ENCODE assay signal across 13 mouse cellular contexts in the genomic region with DNA sequence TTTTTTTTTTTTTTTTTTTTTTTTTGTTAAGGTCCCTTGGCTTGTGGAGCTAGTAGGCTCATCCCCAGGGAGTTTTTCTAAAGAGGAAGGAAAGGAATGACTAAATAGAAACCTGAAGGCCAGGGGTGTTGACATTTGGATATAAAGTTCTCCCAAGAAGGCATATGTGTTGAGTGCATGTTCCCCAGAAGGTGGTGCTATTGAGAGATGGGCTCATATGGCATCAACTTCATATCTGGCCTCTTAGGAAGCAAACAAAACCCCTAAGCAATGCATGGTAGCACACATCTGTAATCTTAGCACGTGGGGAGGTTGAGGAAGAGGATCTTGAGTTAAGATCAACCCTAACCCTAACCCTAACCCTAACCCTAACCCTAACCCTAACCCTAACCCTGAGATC. TPM values are rescaled to one million over a fixed set of nuclear protein-coding genes. Genes with fewer than 3 reads are reported as not detected.
DNase-seq lines count a peak whose midpoint lies in the region; ATAC-seq and TF ChIP-seq lines count a peak whose summit lies in the region.
"Had no signal": no experiment of that assay in that cellular context is flagged by ENCODE, and none has a peak within 500 bp of the region (broad histone marks: within the 10 kb centered on the region; RNA-seq: fewer than 3 reads in every experiment).

No protein-coding gene starts in this region.

- intact Hi-C loops in heart, postnatal 25 days (cut with DNase I) = loop anchor here (10.0 kb wide), 1 partner anchor 123 kb away; the partner anchor contains the start of gene Baiap2l1

- ATAC-seq in kidney, postnatal 0 days (replicated peaks; ENCODE audit: low FRiP score, low read depth) = no peak; the same call in 1 of the 2 replicates
- ATAC-seq in erythroblast, adult 5-6 weeks (replicated peaks; ENCODE audit: low FRiP score, poor library complexity, severe bottlenecking) = no peak

- no peak overlapping the region for H3K4me3 ChIP-seq in kidney, postnatal 0 days (replicated peaks; ENCODE audit: low read depth, low read length)
- H3K4me3 ChIP-seq: hindbrain, embryonic 12.5 days; midbrain, embryonic 10.5 days had no signal

- TF ChIP-seq CTCF in kidney, postnatal 0 days (IDR thresholded peaks at IDR 0.05; ENCODE audit: low read depth) = peak; percentile 65

- no peaks in the 10 kb centered on the region for H3K27me3 ChIP-seq in kidney, postnatal 0 days (ENCODE audit: insufficient read depth, low read length)
- H3K27me3 ChIP-seq: hindbrain, embryonic 12.5 days had no signal

- no peak overlapping the region for H3K27ac ChIP-seq in kidney, postnatal 0 days
- H3K27ac ChIP-seq: hindbrain, embryonic 12.5 days; midbrain, embryonic 10.5 days had no signal

- DNase-seq in kidney, postnatal 0 days (ENCODE audit: low spot score) = peak; percentile 40
- no peak for DNase-seq in kidney, postnatal 36 days
- peak; percentile 62 for DNase-seq in CD4-positive helper T cell, adult 2 months (ENCODE audit: low read depth, low spot score)
- peak; percentile 68 for DNase-seq in NIH3T3 (ENCODE audit: low read depth)
- peak; percentile 64 for DNase-seq in lung, postnatal 36 days
- no peak for DNase-seq in heart, postnatal 25 days (ENCODE audit: low spot score)
- DNase-seq in layer of hippocampus, adult 11-12 months (ENCODE audit: low spot score) = no peak
- DNase-seq: adrenal gland, postnatal 14 days; cerebellum, adult 2 months; gastrocnemius, postnatal 25 days had no signal

- H3K9me3 ChIP-seq in kidney, postnatal 0 days (replicated peaks; ENCODE audit: low read length) = no peaks in the 10 kb centered on the region
- H3K9me3 ChIP-seq: hindbrain, embryonic 12.5 days; midbrain, embryonic 10.5 days had no signal

- H3K36me3 ChIP-seq in kidney, postnatal 0 days (ENCODE audit: insufficient read depth, low read length) = no peaks in the 10 kb centered on the region
- H3K36me3 ChIP-seq: hindbrain, embryonic 12.5 days; midbrain, embryonic 10.5 days had no signal

- H3K9ac ChIP-seq in kidney, postnatal 0 days (ENCODE audit: low read depth, low read length) = no peak overlapping the region
- H3K9ac ChIP-seq: hindbrain, embryonic 12.5 days had no signal

- H3K4me1 ChIP-seq in kidney, postnatal 0 days (replicated peaks; ENCODE audit: insufficient read depth, low read length) = no peaks in the 10 kb centered on the region
- H3K4me1 ChIP-seq: hindbrain, embryonic 12.5 days; midbrain, embryonic 10.5 days had no signal

- 80% methylated on average over 1 of the region's 1 CpGs for WGBS in kidney, postnatal 0 days

- H3K4me2 ChIP-seq in kidney, postnatal 0 days (ENCODE audit: low read length) = no peak overlapping the region
- H3K4me2 ChIP-seq: hindbrain, embryonic 12.5 days had no signal

RNA-seq across cellular contexts. Expression of gene Tecpr1, which starts 8.0 kb away (rescaled TPM):
- 15.3 and 17.4 TPM in 2 replicates for polyA plus RNA-seq in kidney, postnatal 0 days (2015; fragmentation: Nextera tagmentation; extraction: Ambion mirVana)
- 10 to 100 TPM; 23.0 to 24.9 TPM for total RNA-seq in heart, postnatal 25 days (2021)
- 0.38 and 2.1 TPM in 2 replicates for total RNA-seq in erythroblast, adult 5-6 weeks (2015; ENCODE audit: low replicate concordance)
- 0.56 and 0.94 TPM in 2 replicates for total RNA-seq in erythroblast, adult 5-6 weeks (2017; ENCODE audit: low replicate concordance)

RNA-seq across cellular contexts. Expression of gene Bri3, which starts 12.8 kb away (rescaled TPM):
- polyA plus RNA-seq in kidney, postnatal 0 days (2015; fragmentation: Nextera tagmentation; extraction: Ambion mirVana) = 205 and 224 TPM in 2 replicates
- 100 to 1,000 TPM; 114 to 130 TPM for total RNA-seq in heart, postnatal 25 days (2021)
- total RNA-seq in erythroblast, adult 5-6 weeks (2015; ENCODE audit: low replicate concordance) = 1.9 and 9.0 TPM in 2 replicates
- 7.6 and 19.7 TPM in 2 replicates for total RNA-seq in erythroblast, adult 5-6 weeks (2017; ENCODE audit: low replicate concordance)

RNA-seq across cellular contexts. Expression of gene Bhlha15, which starts 41.3 kb away (rescaled TPM):
- 0.54 and 0.60 TPM in 2 replicates for polyA plus RNA-seq in kidney, postnatal 0 days (2015; fragmentation: Nextera tagmentation; extraction: Ambion mirVana)
- not detected for total RNA-seq in heart, postnatal 25 days (2021)
- total RNA-seq in erythroblast, adult 5-6 weeks (2015; ENCODE audit: low replicate concordance) = 0.19 TPM in 1 of 2 replicates, not detected in the other
- not detected in 2 replicates for total RNA-seq in erythroblast, adult 5-6 weeks (2017; ENCODE audit: low replicate concordance)
- total RNA-seq: gastrocnemius, postnatal 25 days had no signal

Comparison
In these comparisons a context has a peak if more than half of its experiments do, and no peak if none do; other contexts are left out.
1. DNase-seq: peak in kidney, postnatal 0 days (single experiment), CD4-positive helper T cell, adult 2 months (single experiment), NIH3T3 (single experiment) and lung, postnatal 36 days (single experiment); none in kidney, postnatal 36 days (0 of 2), heart, postnatal 25 days (single experiment) and layer of hippocampus, adult 11-12 months (single experiment).
2. RNA of gene Tecpr1, which starts 8.0 kb away (total RNA-seq): 23.0 to 24.9 TPM in heart, postnatal 25 days; 0.38 to 2.1 TPM in erythroblast, adult 5-6 weeks; every median in the first group is over 4 times any median in the second.
3. RNA of gene Bri3, which starts 12.8 kb away (total RNA-seq): 114 to 130 TPM in heart, postnatal 25 days; 1.9 to 19.7 TPM in erythroblast, adult 5-6 weeks; every median in the first group is over 4 times any median in the second.